Mouse (Mus musculus) forebrain, embryonic 14.5 days (tissue): Measurements from ENCODE around the gene Tmem86b. TPM values are rescaled to one million over a fixed set of nuclear protein-coding genes. Genes with fewer than 3 reads are reported as not detected.
"Not testable (repeated sequence)": the region's sequence is repeated elsewhere in the genome, so short reads cannot be mapped to it uniquely, and the experiment has no call there.

Source experiments
- ATAC-seq: fragments of 200-750 bp; cut with Nextera tagmentation; 2 replicates; pipeline ENCODE4 v1.8.0; 2017; ENCODE audit warnings: mild to moderate bottlenecking, moderate library complexity
- DNase-seq: peaks from one replicate; pipeline ENCODE4 v3.0.0-alpha.2; 2015; ENCODE audit warnings: low spot score
- H3K27ac ChIP-seq: fragments of 300-500 bp; sonication (generic); 2 replicates; pipeline ENCODE4 v1.5.1; 2014; ENCODE audit warnings: low read depth, mild to moderate bottlenecking, control low read depth, low read length, moderate library complexity
- H3K27me3 ChIP-seq: fragments of 300-500 bp; sonication (generic); replicated peaks from 2 replicates; pipeline ENCODE4 v1.6.1; 2014; ENCODE audit warnings: low read length, control low read depth, mixed read lengths; ENCODE audit not compliant: control insufficient read depth, insufficient read depth
- H3K36me3 ChIP-seq: fragments of 300-500 bp; sonication (generic); 2 replicates; pipeline ENCODE4 v1.6.1; 2014; ENCODE audit warnings: low read length, control low read depth; ENCODE audit not compliant: control insufficient read depth, insufficient read depth
- H3K4me1 ChIP-seq: fragments of 300-500 bp; sonication (generic); 2 replicates; pipeline ENCODE4 v1.6.1; 2014; ENCODE audit warnings: antibody characterized with exemption, low read length, control low read depth; ENCODE audit not compliant: control insufficient read depth, insufficient read depth
- H3K4me2 ChIP-seq: fragments of 300-500 bp; sonication (generic); 2 replicates; pipeline ENCODE4 v1.6.1; 2014; ENCODE audit warnings: mild to moderate bottlenecking, control low read depth, low read length
- H3K4me3 ChIP-seq: fragments of 300-500 bp; sonication (generic); 2 replicates; pipeline ENCODE4 v1.5.1; 2014; ENCODE audit warnings: low read depth, low read length, control low read depth
- H3K9ac ChIP-seq: fragments of 300-500 bp; sonication (generic); 2 replicates; pipeline ENCODE4 v1.6.1; 2014; ENCODE audit warnings: mild to moderate bottlenecking, low read length, control low read depth, moderate library complexity
- H3K9me3 ChIP-seq: fragments of 300-500 bp; sonication (generic); replicated peaks from 2 replicates; pipeline ENCODE4 v1.6.1; 2016; ENCODE audit warnings: low read length, control low read depth, mixed read lengths; ENCODE audit not compliant: control insufficient read depth
- WGBS: fragments of 180-500 bp; shearing (Covaris S2); extraction: QIAGEN DNeasy Blood & Tissue Kit; methylation state at CpG from one replicate; pipeline ENCODE4 v1.1.7; 2014; 5-methylcytosine and 5-hydroxymethylcytosine counted together
- microRNA-seq: library from miRNA; unstranded; fragments of <30 nt; microRNA quantifications from one replicate; pipeline ENCODE4, GENCODE M21; 2016
- polyA plus RNA-seq: library from polyadenylated mRNA; unstranded; fragments of >200 nt; fragmentation: Nextera tagmentation; extraction: Ambion mirVana; gene quantifications from 2 replicates; pipeline ENCODE4 v1.2.1, GENCODE M21; 2014

Gene Tmem86b
- polyA plus RNA-seq, 1 experiment from 2014 or later, result 2.6 TPM

DNA sequence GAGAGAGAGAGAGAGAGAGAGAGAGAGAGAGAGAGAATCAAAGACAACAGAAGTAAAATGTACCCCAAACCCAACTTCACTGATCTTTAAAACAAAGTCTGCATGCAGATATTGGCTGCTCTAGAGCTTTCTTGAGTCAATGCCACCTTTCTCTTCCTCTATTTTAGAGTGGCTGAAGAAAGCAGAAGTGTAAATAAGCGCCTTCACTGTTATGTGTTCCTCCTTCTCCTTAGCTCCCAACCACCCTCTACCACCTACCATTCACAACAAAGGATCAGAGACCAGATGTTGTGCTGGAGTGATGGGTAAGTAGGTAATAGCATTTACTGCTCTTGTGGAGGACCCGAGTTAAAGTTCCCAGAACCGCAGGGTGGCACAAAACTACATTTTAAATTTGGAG lies 49.7 kb downstream of the Tmem86b start:
- not testable (repeated sequence) for H3K27me3 ChIP-seq, H3K27ac ChIP-seq, H3K4me2 ChIP-seq, ATAC-seq, DNase-seq, H3K9me3 ChIP-seq, H3K36me3 ChIP-seq, H3K9ac ChIP-seq, H3K4me1 ChIP-seq, H3K4me3 ChIP-seq
- WGBS, result 77% methylated on average over 3 of the region's 3 CpGs

Small RNA genes within 50 kb of the gene (microRNA-seq; reads per million reads assigned to microRNA genes)
- gene Gm23577, result not detected

Other genes starting within 250 kb of the Tmem86b start
- not detected in 2 replicates for gene Gp6, start 233.7 kb downstream of the Tmem86b start, polyA plus RNA-seq
- 30.1 and 37.9 TPM in 2 replicates for gene Rdh13, start 185.8 kb downstream of the Tmem86b start, polyA plus RNA-seq
- 2.9 and 5.6 TPM in 2 replicates for gene Eps8l1, start 170.7 kb downstream of the Tmem86b start, polyA plus RNA-seq
- 29.4 and 32.1 TPM in 2 replicates for gene Ppp1r12c, start 129.7 kb downstream of the Tmem86b start, polyA plus RNA-seq
- gene Tnnt1, start 115.0 kb downstream of the Tmem86b start, polyA plus RNA-seq, result 1.4 and 2.3 TPM in 2 replicates
- gene Tnni3, start 107.2 kb downstream of the Tmem86b start, polyA plus RNA-seq, result 0.81 and 1.7 TPM in 2 replicates
- gene Dnaaf3, start 99.0 kb downstream of the Tmem86b start, polyA plus RNA-seq, result 0.55 and 0.72 TPM in 2 replicates
- gene Syt5, start 83.9 kb downstream of the Tmem86b start, polyA plus RNA-seq, result 133 and 153 TPM in 2 replicates
- not detected in 2 replicates for gene Ptprh, start 27.4 kb downstream of the Tmem86b start, polyA plus RNA-seq
- 4.4 and 5.3 TPM in 2 replicates for gene Ppp6r1, start 27.6 kb upstream of the Tmem86b start, polyA plus RNA-seq
- 141 and 156 TPM in 2 replicates for gene Hspbp1, start 53.6 kb upstream of the Tmem86b start, polyA plus RNA-seq
- 7.9 and 8.0 TPM in 2 replicates for gene Brsk1, start 59.2 kb upstream of the Tmem86b start, polyA plus RNA-seq
- gene Tmem150b, start 93.8 kb upstream of the Tmem86b start, polyA plus RNA-seq, result 0.12 TPM in 1 of 2 replicates, not detected in the other
- gene Kmt5c, start 108.7 kb upstream of the Tmem86b start, polyA plus RNA-seq, result 54.6 and 57.1 TPM in 2 replicates
- 11.7 and 13.1 TPM in 2 replicates for gene Cox6b2, start 121.7 kb upstream of the Tmem86b start, polyA plus RNA-seq
- gene Fam71e2, start 139.9 kb upstream of the Tmem86b start, polyA plus RNA-seq, result not detected in 2 replicates
- 0.21 and 0.32 TPM in 2 replicates for gene Il11, start 151.4 kb upstream of the Tmem86b start, polyA plus RNA-seq
- gene Tmem190, start 151.5 kb upstream of the Tmem86b start, polyA plus RNA-seq, result not detected in 2 replicates
- gene Tmem238, start 158.2 kb upstream of the Tmem86b start, polyA plus RNA-seq, result 1.5 and 1.7 TPM in 2 replicates
- 179 and 182 TPM in 2 replicates for gene Rpl28, start 161.5 kb upstream of the Tmem86b start, polyA plus RNA-seq
- 378 and 472 TPM in 2 replicates for gene Ube2s, start 181.2 kb upstream of the Tmem86b start, polyA plus RNA-seq
- gene Shisa7, start 213.3 kb upstream of the Tmem86b start, polyA plus RNA-seq, result 5.8 and 7.7 TPM in 2 replicates
- 3.3 and 4.3 TPM in 2 replicates for gene Isoc2b, start 238.8 kb upstream of the Tmem86b start, polyA plus RNA-seq
- 0.53 and 0.59 TPM in 2 replicates for gene Isoc2a, start 245.7 kb upstream of the Tmem86b start, polyA plus RNA-seq